Mouse (Mus musculus) small intestine, adult 2 months (tissue): ENCODE results near the gene Ece1. TPM values are rescaled to one million over a fixed set of nuclear protein-coding genes. Genes with fewer than 3 reads are reported as not detected.

Experiments
- H3K27ac ChIP-seq: fragments of 200-500 bp; 2 replicates; pipeline ENCODE4 v1.5.1; 2012; ENCODE audit warnings: low read depth, low read length, control low read depth, inconsistent platforms; ENCODE audit not compliant: insufficient read depth
- H3K27me3 ChIP-seq: fragments of 200-500 bp; 2 replicates; pipeline ENCODE4 v1.6.1; 2012; ENCODE audit warnings: mild to moderate bottlenecking, moderate library complexity, low read length, inconsistent platforms; ENCODE audit not compliant: control insufficient read depth, insufficient read depth
- H3K36me3 ChIP-seq: fragments of 200-500 bp; 2 replicates; pipeline ENCODE4 v1.6.1; 2012; ENCODE audit warnings: mild to moderate bottlenecking, low read length, control low read depth, inconsistent platforms; ENCODE audit not compliant: control insufficient read depth, insufficient read depth
- H3K4me1 ChIP-seq: fragments of 200-500 bp; 2 replicates; pipeline ENCODE4 v1.6.1; 2012; ENCODE audit warnings: low read length, inconsistent platforms, mixed read lengths; ENCODE audit not compliant: control insufficient read depth, insufficient read depth, insufficient read length
- H3K4me3 ChIP-seq: fragments of 200-500 bp; 2 replicates; pipeline ENCODE4 v1.5.1; 2012; ENCODE audit warnings: low read depth, mild to moderate bottlenecking, control low read depth, inconsistent platforms, low read length, moderate library complexity
- CTCF ChIP-seq: fragments of 200-500 bp; IDR thresholded peaks from 2 replicates; pipeline ENCODE4 v1.5.1; 2012; ENCODE audit warnings: low read depth, mild to moderate bottlenecking, control low read depth, inconsistent platforms, low read length, moderate library complexity, mixed read lengths; ENCODE audit not compliant: insufficient replicate concordance, insufficient read length; ENCODE audit errors: extremely low read depth
- POLR2A ChIP-seq: fragments of 200-500 bp; IDR thresholded peaks from 2 replicates; pipeline ENCODE4 v1.6.1; 2012; ENCODE audit warnings: low read depth, mild to moderate bottlenecking, control low read depth, inconsistent platforms, low read length, moderate library complexity
- WGBS: fragments of 180-500 bp; shearing (Covaris S2); methylation state at CpG from one replicate; pipeline ENCODE4 v1.1.7; 2018; 5-methylcytosine and 5-hydroxymethylcytosine counted together
- polyA plus RNA-seq: library from polyadenylated mRNA; depleted of rRNA; stranded (reverse); fragments of >200 nt; gene quantifications from 2 replicates; pipeline ENCODE4 v1.2.3, GENCODE M21; 2012

Gene Ece1
- polyA plus RNA-seq, 1 experiment = 37.7 TPM

GRCm38 (mm10) chr4:137913321-137914057, 51.5 kb downstream of the Ece1 start:
- Histone ChIP-seq H3K36me3 (no peaks in the 10 kb centered on the region), H3K4me3 (peak overlapping the region; percentile 52), H3K27ac (no peak overlapping the region), H3K27me3 (no peaks in the 10 kb centered on the region), H3K4me1 (peaks cover 16% of the 10 kb centered on the region; the same call in 1 of the 2 replicates)
- no peak for TF ChIP-seq POLR2A
- no peak for TF ChIP-seq CTCF
- WGBS = 7% methylated on average over 54 of the region's 54 CpGs

- H3K4me3 ChIP-seq = no peak overlapping the region
- H3K27me3 ChIP-seq = no peaks in the 10 kb centered on the region
- WGBS = 87% methylated on average over 6 of the region's 6 CpGs
- peaks cover 16% of the 10 kb centered on the region for H3K4me1 ChIP-seq
- no peak for TF ChIP-seq CTCF
- TF ChIP-seq POLR2A = no peak
- H3K36me3 ChIP-seq = peaks cover 6% of the 10 kb centered on the region; the same call in 1 of the 2 replicates
- H3K27ac ChIP-seq = no peak overlapping the region
These were observed 55.6 kb downstream of the Ece1 start for GRCm38 (mm10) chr4:137917591-137917990.

- TF ChIP-seq CTCF = no peak
- TF ChIP-seq POLR2A = no peak
- Histone ChIP-seq H3K4me3 (no peak overlapping the region), H3K36me3 (peaks cover 6% of the 10 kb centered on the region; the same call in 1 of the 2 replicates), H3K27me3 (no peaks in the 10 kb centered on the region), H3K27ac (no peak overlapping the region), H3K4me1 (peaks cover 10% of the 10 kb centered on the region)
- 87% methylated on average over 9 of the region's 9 CpGs for WGBS
These were observed 56.5 kb downstream of the Ece1 start for GRCm38 (mm10) chr4:137918559-137918958.

GRCm38 (mm10) chr4:137919116-137919515, 57.1 kb downstream of the Ece1 start:
- Histone ChIP-seq H3K36me3 (peaks cover 6% of the 10 kb centered on the region; the same call in 1 of the 2 replicates), H3K4me1 (peaks cover 7% of the 10 kb centered on the region), H3K27ac (peak overlapping the region; percentile 6), H3K4me3 (no peak overlapping the region), H3K27me3 (no peaks in the 10 kb centered on the region)
- WGBS = 84% methylated on average over 10 of the region's 10 CpGs
- TF ChIP-seq POLR2A (no peak), CTCF (no peak)

- no peaks in the 10 kb centered on the region for H3K27me3 ChIP-seq
- H3K27ac ChIP-seq = peak overlapping the region; percentile 6
- H3K36me3 ChIP-seq = peaks cover 6% of the 10 kb centered on the region; the same call in 1 of the 2 replicates
- WGBS = 70% methylated on average over 7 of the region's 7 CpGs
- no peak overlapping the region for H3K4me3 ChIP-seq
- TF ChIP-seq CTCF (no peak), POLR2A (no peak)
- peaks cover 7% of the 10 kb centered on the region for H3K4me1 ChIP-seq
These were observed 58.0 kb downstream of the Ece1 start for GRCm38 (mm10) chr4:137920005-137920404.

GRCm38 (mm10) chr4:137920500-137920961, 58.5 kb downstream of the Ece1 start:
- Histone ChIP-seq H3K4me1 (peaks cover 7% of the 10 kb centered on the region), H3K36me3 (peaks cover 6% of the 10 kb centered on the region; the same call in 1 of the 2 replicates), H3K4me3 (peak overlapping the region; percentile 22), H3K27me3 (no peaks in the 10 kb centered on the region), H3K27ac (peak overlapping the region; percentile 58)
- no peak for TF ChIP-seq POLR2A
- no peak for TF ChIP-seq CTCF
- 78% methylated on average over 10 of the region's 10 CpGs for WGBS

GRCm38 (mm10) chr4:137921510-137921909, 59.5 kb downstream of the Ece1 start:
- TF ChIP-seq POLR2A (no peak), CTCF (no peak)
- Histone ChIP-seq H3K4me1 (peaks cover 7% of the 10 kb centered on the region), H3K27ac (no peak overlapping the region), H3K36me3 (peaks cover 10% of the 10 kb centered on the region; the same call in 1 of the 2 replicates), H3K4me3 (no peak overlapping the region), H3K27me3 (no peaks in the 10 kb centered on the region)
- WGBS = 81% methylated on average over 11 of the region's 11 CpGs
